Mouse (Mus musculus): Measurements from ENCODE around the gene Exoc6b.

The Exoc6b gene

DNA sequence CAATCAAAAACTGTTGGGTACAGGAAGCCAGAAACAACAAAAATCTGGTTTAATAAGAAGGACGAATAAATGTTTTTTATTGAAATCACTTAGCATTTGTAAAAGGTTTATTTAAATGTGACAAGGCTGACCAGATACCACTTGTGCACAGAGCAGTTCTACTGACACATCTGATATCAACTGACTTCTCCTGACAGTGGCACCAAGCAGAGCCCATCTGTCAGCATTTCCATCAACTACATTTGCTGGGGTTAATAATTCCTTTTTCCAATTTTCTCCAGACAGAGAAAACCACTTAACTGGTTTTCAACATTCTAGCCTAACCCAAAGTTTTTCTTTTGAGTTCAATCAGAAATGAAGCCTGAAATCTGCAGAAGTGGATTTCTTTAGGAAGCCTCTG is 100.8 kb downstream of the Exoc6b start:
- DNase-seq = no peak

DNA sequence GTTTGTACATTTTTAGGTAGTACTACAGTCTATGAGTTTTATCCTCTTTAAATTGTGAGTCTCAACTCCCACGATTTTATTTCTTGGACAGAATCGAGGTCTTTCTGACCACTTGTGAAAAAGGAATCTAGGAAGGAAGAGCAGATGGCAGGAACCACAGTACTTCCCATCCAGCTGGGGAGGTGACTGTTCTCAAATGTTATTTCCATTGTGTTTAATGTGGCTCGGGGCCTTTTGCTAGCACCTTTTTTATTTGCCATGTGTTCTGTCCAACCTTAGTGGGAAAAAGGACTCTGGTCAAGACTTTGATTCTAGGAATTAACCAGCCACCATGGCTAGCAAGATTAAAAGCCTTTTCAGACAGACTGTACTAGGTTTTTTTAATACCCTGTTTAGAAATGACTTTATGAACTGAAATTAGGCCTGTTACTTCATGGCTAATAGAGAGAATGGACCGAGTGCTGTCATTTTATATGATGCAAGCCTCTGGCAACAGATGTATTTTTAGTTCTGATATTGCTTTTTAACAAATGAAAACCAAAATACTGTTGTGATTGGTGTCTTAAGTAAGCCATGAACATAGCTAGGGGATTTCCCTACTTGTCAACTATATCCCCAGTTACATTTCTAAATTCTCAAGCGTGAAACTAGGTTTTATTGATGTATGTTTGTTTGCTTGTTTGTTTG is 104.4 kb downstream of the Exoc6b start:
- DNase-seq = no peak

GRCm38 (mm10) chr6:84963044-84963443 is 106.3 kb downstream of the Exoc6b start:
- DNase-seq = peak; percentile 4 to 26

DNA sequence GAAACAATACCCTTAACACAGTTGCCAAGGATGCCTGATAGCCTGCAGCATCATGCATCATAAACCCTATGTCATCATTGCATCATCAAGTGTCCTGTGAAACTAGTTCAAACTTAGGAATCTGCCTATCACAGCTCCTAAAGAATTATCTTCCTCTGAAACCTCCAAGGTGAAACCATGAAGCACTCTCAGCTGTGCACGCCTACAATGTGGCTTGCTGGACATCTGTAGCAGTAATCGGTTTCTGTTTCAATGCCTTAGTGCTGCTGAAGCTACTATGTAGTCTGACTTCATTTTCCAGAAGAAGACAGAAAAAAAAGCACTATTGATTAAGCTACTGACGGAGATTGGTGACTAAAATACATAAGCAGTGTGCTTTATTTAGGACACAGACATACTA is 107.5 kb downstream of the Exoc6b start:
- DNase-seq = no peak

DNA sequence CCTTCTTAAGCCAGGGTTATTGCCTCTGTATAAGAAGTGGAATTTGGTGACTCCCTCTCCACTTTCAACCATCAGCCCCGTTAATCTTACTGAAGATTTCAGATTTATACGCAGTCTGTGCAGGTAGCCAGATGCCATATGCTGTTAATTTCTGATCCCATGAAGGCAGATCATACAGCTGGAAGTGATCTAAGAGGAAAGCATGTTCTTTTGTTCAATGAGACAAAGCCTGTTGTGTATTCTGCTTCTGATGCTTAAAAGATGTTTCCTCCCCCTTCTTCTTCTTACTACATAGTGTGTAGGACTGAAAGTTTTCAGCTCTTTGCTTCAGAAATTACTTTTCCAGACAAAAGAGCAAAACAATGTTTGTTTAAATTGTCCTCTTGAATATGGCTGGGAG is 109.8 kb downstream of the Exoc6b start:
- DNase-seq = no peak

- DNase-seq = no peak
Observed at GRCm38 (mm10) chr6:84951621-84952020, 117.7 kb downstream of the Exoc6b start.

- DNase-seq = no peak
Observed at GRCm38 (mm10) chr6:84946569-84946968, 122.7 kb downstream of the Exoc6b start.

DNA sequence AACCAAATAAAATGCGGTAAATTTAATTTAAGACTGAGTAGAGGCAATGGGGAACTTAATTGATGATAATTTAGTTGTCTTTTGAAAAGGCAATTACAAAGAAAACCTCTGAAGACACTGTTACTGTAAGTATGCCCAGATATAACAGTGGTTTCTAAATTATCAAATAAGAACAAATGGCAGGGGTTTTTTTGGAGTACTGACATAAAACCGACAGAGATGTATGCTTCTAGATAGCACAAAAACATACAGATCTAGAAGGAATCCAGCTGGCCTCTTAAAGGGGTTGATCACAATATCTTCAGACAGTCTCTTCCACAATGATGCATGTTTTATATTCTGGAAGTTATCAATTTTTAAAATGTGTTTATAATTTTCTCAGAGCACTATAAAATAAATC is 123.2 kb downstream of the Exoc6b start:
- no peak for DNase-seq

- peak; percentile 14 to 36 for DNase-seq
Observed at GRCm38 (mm10) chr6:84932953-84933921, 136.1 kb downstream of the Exoc6b start.

DNA sequence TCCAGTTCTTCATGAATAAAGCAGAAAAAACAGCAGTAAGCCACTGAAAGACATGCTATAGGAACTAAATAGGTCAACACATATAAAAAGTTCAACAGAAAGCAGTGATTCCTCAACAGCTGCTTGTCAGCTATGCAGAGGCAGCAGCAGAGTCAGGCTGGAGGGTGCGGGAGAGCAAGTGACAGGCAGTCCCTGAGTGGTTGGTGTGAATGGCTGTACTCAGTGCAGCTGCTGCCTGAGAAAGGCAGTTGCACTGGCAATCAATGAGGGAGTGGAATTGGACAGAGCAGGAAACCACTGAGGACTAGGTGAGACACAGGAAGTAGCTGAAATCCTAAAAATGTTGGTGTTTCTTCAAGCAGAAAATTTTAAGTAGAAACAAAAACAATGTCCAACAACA is 138.3 kb downstream of the Exoc6b start:
- no peak for DNase-seq

DNA sequence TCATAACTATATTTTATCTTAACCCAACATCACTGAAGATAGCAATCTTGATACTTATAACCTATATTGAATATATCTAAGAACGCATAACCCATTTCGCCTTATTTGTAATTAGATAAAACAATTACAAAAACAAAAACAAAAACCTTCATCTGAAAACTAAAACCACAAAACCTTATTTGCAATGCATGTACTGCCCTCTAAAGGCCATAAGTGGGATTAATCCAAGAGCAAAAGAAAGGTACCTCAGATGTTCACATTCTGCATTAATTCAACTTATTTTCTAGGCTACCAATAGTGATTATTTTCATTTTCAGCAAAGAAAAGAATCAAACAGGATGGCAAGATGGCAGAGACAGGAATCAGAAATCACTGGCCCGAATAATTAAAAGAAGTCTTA is 143.2 kb downstream of the Exoc6b start:
- no peak for DNase-seq

GRCm38 (mm10) chr6:84923760-84924221 is 145.5 kb downstream of the Exoc6b start:
- DNase-seq = peak in 1 of 2 experiments; percentile 16

- DNase-seq = peak; percentile 15 to 21
Observed at GRCm38 (mm10) chr6:84916291-84916690, 153.0 kb downstream of the Exoc6b start.

DNA sequence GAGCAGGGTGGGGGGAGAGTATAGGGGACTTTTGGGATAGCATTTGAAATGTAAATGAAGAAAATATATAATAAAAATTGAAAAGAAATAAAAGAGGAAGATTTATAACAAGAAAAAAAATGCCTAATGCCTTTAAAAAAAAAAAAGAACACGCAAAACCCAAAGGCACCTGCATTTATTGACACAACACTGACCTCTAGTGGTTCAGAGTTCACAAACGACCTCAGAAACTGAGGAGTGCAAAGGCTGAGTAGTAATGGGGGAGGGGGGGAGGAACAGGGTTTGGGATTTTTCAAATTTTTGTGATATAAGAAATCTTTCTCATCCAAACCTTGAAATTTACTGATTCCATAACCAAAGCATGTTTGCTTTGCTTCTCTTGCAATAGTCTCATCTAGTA is 156.9 kb downstream of the Exoc6b start:
- peak in 1 of 2 experiments; percentile 46 for DNase-seq

GRCm38 (mm10) chr6:84899002-84899774 is 170.1 kb downstream of the Exoc6b start:
- DNase-seq = no peak

- no peak for DNase-seq
Observed at GRCm38 (mm10) chr6:84893773-84894095, 175.6 kb downstream of the Exoc6b start.

- DNase-seq = no peak
Observed at GRCm38 (mm10) chr6:84892926-84893772, 176.2 kb downstream of the Exoc6b start.

DNA sequence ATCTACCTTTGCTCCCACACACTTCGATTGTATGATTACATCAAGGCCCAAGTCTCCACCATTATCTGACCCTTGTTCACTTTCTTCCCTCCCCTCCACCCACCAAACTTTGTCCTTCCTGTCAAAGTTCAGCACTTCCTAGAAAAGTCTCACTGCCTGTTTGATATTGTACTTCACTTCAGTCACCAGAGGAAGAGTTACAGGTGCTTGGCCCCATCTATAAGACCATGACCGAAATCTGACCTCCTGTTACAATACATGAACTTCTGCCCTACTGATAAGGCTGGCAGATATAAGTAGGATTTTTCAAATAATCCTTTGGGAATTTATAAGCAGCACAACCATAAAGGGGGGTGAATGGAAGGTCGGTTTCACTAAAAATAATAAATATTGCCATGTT is 182.8 kb downstream of the Exoc6b start:
- no peak for DNase-seq

DNA sequence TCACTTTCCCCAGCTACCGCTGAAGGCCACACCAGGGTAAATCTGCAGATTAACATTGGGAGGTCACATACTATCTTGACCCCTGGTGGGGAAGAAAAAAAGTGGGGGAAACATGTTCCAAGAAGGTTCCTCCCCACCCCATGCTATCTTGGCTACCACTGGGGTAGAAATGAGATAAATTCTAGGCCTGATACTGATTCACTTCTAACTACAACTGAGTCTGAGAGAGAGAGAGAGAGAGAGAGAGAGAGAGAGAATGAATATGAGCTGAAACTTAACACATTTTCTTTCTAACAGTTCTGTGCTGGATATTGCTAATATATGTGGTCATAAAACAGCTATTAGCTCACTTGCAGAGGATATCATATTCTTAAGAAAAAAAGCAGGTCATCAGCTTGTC is 184.2 kb downstream of the Exoc6b start:
- DNase-seq = no peak

DNA sequence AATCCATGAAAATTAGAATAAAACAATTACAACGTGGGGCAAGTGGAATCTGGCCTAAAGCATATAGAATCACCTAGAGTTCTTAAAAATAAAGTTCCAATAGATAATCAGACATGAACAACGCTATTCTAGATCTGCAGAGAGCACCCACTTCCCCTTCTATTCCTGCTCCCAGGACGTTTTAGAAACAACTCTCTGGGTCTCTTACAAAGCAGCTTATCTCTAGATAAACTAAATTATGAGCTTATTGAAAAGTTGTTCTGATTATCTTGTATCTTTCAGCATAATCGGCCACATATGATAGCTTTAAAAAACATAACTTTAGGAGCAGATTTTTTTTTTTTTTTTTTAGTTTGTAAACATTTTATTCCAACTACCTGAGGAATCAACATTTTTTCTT is 185.6 kb downstream of the Exoc6b start:
- DNase-seq = no peak

DNA sequence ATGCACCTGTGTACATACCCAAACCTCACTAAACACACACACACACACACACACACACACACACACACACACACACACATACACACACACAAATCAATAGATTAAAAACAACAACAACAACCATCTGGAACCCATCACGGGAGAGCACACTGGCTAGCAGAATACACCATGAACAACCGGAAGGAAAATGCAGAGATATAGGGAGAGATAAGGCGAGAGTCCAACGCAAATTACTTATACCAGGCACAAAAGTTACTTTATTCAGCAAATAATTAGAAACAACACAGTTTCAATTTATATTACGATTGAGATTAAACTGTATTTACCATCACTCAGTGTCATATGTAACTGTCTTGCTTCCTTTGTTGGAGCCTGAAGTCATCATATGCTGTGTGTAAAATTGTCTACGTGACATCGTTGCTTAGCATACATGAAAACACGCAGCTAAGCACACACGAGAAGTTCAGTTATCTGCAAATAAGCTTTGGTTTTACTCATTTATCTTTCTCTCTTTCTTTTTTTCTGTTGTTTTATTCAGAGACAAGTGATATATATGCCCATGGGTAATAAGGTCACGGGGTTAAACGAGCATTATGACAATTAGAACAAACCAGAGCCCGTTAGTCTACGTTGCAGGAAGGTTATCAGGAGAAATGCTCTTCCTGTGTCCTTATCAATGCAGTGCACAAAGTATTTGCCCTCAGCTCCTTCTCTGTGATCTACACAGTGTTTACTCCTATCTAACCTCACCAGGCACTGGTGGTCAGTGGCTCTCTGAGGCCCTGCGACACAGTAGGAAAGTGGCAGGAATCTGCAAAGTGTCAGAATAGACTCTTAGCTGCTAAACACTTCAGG is 186.4 kb downstream of the Exoc6b start:
- DNase-seq = peak in 1 of 2 experiments; percentile 41
